Mouse (Mus musculus) E14TG2a.4 (cell line): ENCODE measurements around the gene Anxa2.

Experiments used
- H3K27me3 ChIP-seq: 2 replicates; pipeline ENCODE4 v1.6.1; 2014; ENCODE audit warnings: low read length, control low read depth; ENCODE audit not compliant: insufficient read depth
- H3K36me3 ChIP-seq: 2 replicates; pipeline ENCODE4 v1.6.1; 2014; ENCODE audit warnings: low read length, control low read depth; ENCODE audit not compliant: insufficient read depth
- H3K4me1 ChIP-seq: replicated peaks from 2 replicates; pipeline ENCODE4 v1.6.1; 2014; ENCODE audit warnings: low read depth, low read length, control low read depth
- H3K4me3 ChIP-seq: replicated peaks from 2 replicates; pipeline ENCODE4 v1.5.1; 2014; ENCODE audit warnings: mild to moderate bottlenecking, low read length
- H3K9me3 ChIP-seq: 2 replicates; pipeline ENCODE4 v1.6.1; 2014; ENCODE audit warnings: low read length, control low read depth
- CTCF ChIP-seq: conservative IDR thresholded peaks from 2 replicates; pipeline ENCODE4 v1.5.1; 2014; ENCODE audit warnings: low read length
- NANOG ChIP-seq: IDR thresholded peaks from 2 replicates; pipeline ENCODE4 v1.6.1; 2014; ENCODE audit warnings: borderline replicate concordance, low read length, mixed read lengths
- POU5F1 ChIP-seq: IDR thresholded peaks from 2 replicates; pipeline ENCODE4 v1.6.1; 2014; ENCODE audit warnings: low read length, borderline replicate concordance

Anxa2 gene

DNA sequence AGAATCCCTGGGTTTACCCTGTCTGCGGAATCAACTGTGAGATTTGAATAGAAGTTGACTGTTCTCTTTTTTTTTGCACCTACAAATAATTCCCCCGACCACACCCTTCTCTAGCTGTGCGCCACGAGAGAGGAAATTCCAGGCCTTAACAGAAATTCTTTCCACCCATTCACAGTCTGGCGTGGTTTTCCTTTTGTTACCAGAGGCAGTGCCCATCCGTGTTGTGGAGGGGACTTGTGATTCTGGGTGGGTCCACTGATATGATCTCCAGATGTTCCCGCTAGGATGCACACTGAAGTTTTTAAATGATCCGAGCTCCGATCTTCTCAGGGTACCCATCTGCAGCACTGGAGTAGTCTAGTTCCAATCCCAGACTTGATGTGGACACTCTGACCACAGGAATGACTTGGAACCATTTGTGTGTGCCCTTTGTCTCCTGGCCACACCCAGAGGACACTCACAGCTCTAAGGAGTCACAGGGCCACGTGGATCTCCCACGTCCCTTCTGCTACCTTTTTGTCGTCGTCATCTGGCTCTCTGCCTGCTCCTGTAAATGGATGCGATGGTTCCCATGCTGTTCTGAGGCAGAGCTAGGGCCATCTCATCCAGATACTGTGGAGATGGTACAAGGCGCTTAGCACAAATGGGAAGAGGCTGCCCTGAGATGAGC lies 3.1 kb downstream of the Anxa2 start:
- H3K4me1 ChIP-seq = peaks cover 91% of the 10 kb centered on the region
- TF ChIP-seq POU5F1 (no peak), CTCF (no peak), NANOG (no peak)
- H3K36me3 ChIP-seq = no peaks in the 10 kb centered on the region
- no peaks in the 10 kb centered on the region for H3K9me3 ChIP-seq
- peaks cover 32% of the 10 kb centered on the region for H3K27me3 ChIP-seq
- no peak overlapping the region for H3K4me3 ChIP-seq

DNA sequence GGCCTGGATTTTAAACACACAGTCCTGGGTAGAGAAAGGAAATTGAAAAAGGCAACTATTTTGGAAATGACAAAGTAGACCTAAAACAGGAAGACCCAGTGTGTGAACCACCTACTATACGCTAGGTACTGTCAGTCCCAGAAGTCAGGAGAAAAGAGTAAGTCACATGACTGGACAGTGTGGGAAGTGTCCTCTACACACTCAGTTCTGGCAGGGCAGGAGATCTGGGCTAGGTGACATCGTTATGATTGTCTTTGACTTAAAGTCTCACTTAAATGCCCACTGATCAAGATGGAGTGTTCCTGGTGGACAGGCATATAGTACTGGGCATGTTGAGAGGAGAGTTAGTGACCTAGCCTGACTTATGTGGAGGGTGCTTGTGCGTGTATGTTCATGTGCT lies 3.7 kb downstream of the Anxa2 start:
- peaks cover 85% of the 10 kb centered on the region for H3K4me1 ChIP-seq
- H3K9me3 ChIP-seq = no peaks in the 10 kb centered on the region
- no peaks in the 10 kb centered on the region for H3K36me3 ChIP-seq
- TF ChIP-seq NANOG (no peak), POU5F1 (no peak), CTCF (no peak)
- H3K4me3 ChIP-seq = no peak overlapping the region
- H3K27me3 ChIP-seq = peaks cover 27% of the 10 kb centered on the region

DNA sequence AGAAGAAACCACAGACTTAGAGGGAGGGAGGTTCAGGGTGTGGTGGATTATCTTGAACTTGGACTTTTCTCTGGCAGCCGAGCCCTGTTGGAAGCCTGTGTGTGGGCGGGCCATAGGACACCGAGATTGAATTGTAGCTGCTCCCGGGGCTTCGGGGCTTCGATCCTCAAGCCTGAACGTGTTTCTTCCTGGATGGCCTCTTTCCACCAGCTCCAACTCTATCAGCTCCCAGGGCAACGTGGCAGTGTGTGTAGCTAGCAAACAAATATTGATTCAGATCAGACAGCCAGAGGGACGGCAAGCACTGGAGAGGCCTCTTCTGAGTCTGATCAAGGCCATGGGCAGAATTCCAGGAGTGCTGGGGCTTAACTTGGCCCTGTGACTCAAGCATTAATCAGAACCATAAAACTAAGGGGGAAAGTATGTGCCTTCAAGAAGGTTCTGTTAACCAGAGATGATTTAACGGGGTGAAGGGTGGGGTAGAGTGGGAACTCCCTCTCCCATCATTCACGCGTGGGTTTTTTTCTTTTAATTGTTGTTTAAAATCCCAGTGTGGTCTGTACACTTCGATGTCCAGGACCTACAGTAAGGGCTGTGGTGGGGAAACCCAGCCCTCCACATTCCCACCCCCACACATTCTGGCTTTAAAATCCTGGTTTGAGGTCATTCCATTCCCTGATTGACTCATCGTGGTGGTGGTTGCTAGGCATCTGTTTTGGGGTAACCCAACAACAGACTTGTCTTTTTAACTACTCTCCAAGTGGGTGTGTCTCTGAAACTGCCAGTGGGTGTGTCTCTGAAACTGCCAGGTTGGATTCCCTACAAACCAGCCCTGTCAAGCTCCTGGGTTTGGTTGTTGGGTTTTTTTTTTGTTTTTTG lies 4.6 kb downstream of the Anxa2 start:
- Histone ChIP-seq H3K4me1 (peaks cover 78% of the 10 kb centered on the region), H3K27me3 (peaks cover 22% of the 10 kb centered on the region), H3K4me3 (no peak overlapping the region), H3K9me3 (no peaks in the 10 kb centered on the region), H3K36me3 (no peaks in the 10 kb centered on the region)
- TF ChIP-seq CTCF (no peak), NANOG (no peak), POU5F1 (no peak)

DNA sequence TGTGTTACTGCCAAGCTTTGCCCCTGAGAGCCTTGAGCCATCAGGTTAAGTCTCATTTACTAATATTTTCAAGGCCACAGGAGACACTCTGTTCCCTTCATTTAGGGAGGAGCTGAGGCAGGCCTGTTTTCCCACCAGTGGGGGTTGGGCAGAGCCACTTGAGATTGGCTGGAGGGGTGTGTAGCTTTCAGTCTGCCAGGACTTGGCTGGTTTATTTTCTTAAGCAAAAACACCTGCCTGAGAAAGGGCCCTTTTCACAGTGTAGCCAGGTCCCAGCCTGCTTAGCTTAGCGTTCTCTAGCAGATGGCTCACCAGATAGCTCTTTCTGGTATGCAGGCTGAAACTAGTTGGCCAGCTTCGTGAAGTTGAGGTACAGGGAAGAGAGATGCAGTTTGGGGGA lies 5.6 kb downstream of the Anxa2 start:
- Histone ChIP-seq H3K4me1 (peaks cover 78% of the 10 kb centered on the region), H3K4me3 (0 out of 2 replicates have a peak overlapping the region, but pooled peaks have one; percentile 23), H3K9me3 (no peaks in the 10 kb centered on the region), H3K27me3 (peaks cover 21% of the 10 kb centered on the region), H3K36me3 (no peaks in the 10 kb centered on the region)
- TF ChIP-seq NANOG (no peak), CTCF (no peak), POU5F1 (no peak)

DNA sequence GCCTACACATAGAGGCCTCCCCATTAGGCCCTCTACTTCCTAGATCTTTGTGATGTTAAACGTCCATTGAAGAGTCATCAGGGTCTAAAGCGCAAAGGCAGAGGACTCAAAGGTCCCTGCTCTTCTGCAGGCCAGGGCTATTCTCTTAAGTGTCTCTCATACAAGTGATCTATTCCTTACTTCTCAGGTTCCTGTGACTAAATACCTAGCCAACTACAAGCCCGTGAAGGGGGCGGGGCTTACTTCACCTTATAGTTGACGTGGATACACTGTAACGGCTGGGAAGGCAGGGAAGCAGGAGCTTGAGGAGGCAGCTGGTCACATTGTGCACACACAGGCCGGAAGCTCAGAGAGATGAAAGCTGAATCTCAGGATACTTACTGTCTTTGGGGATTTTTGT lies 6.5 kb downstream of the Anxa2 start:
- peaks cover 14% of the 10 kb centered on the region for H3K27me3 ChIP-seq
- no peaks in the 10 kb centered on the region for H3K9me3 ChIP-seq
- no peak for TF ChIP-seq NANOG
- no peak for TF ChIP-seq CTCF
- no peak for TF ChIP-seq POU5F1
- H3K36me3 ChIP-seq = no peaks in the 10 kb centered on the region
- no peak overlapping the region for H3K4me3 ChIP-seq
- H3K4me1 ChIP-seq = peaks cover 70% of the 10 kb centered on the region

DNA sequence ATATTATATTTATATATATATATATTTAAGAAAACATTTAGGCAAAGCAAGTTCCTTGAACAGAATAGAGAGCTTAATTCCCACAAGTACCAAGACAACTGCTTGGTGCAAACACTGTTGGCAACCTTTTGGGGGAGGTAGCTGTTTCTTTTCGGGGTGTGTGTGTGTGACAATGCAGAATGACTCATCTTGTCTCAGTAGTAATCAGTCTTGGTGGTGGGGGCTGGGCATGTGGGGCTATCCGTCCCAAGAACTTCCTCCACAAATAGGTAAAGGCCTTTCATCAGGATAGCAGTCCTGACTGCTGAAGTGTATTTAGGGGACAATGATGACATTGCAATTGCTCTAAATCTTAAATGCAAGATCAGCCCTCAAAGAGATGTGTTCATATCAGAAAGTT lies 9.6 kb downstream of the Anxa2 start:
- Histone ChIP-seq H3K36me3 (peaks cover 16% of the 10 kb centered on the region), H3K4me1 (peaks cover 54% of the 10 kb centered on the region), H3K9me3 (no peaks in the 10 kb centered on the region), H3K27me3 (0 out of 2 replicates have a peak, but pooled peaks cover 3% of the 10 kb centered on the region), H3K4me3 (no peak overlapping the region)
- TF ChIP-seq NANOG (no peak), POU5F1 (no peak), CTCF (no peak)

DNA sequence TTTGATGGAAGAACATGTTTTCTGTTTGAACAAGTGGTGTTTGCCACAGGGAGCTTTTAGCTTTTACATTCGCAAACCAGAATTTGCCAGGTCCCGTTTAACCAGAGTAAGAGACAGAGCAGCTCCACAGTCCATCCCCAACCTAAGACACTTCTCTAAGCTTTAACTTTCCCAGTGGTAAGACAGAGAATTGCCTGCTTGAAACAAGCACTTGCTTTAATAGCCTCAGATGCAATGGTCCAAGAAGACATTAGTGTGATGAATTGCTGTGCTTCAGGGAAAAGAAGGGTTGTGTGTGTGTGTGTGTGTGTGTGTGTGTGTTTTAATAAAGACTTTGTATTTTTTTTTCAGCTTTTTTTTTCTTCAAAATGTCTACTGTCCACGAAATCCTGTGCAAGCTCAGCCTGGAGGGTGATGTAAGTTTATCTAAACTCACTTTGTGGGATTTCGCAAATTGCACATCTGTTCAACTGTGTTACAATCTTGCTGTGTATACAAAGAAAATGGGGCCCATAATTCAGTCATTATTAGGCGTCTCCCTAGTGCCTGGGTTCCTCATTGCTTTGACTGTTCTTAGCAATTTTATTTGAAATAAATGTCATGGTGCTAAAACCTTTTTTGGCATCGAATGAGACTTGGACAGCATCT lies 10.8 kb downstream of the Anxa2 start:
- Histone ChIP-seq H3K4me3 (no peak overlapping the region), H3K27me3 (0 out of 2 replicates have a peak, but pooled peaks cover 3% of the 10 kb centered on the region), H3K9me3 (no peaks in the 10 kb centered on the region), H3K36me3 (peaks cover 17% of the 10 kb centered on the region), H3K4me1 (peaks cover 51% of the 10 kb centered on the region)
- TF ChIP-seq POU5F1 = no peak
- TF ChIP-seq CTCF = no peak
- TF ChIP-seq NANOG = no peak

DNA sequence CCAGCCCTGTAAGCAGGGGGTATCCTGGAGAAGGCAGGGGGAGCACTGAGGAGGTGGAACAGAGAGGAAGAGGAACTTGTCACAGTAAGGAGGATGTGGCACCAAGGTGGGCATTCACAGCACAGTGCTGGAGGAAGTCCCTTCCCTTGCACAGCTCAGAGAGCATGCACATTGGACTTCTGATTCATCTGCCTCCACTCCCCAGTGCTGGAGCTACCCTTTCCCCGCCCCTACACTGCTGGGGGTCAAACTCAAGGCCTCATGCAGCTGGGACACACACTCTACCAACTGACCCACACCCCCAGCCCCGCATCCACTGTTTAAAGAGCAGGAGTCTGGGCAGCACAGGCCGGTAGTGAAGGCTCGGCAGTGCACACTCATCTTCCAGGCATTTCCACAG lies 12.7 kb downstream of the Anxa2 start:
- TF ChIP-seq NANOG = no peak
- H3K36me3 ChIP-seq = peaks cover 17% of the 10 kb centered on the region
- peaks cover 6% of the 10 kb centered on the region; the same call in 1 of the 2 replicates for H3K27me3 ChIP-seq
- no peak overlapping the region for H3K4me3 ChIP-seq
- no peaks in the 10 kb centered on the region for H3K9me3 ChIP-seq
- peaks cover 51% of the 10 kb centered on the region for H3K4me1 ChIP-seq
